Mouse (Mus musculus) retina, embryonic 14.5 days (tissue): ENCODE data around the gene Msx1.

Source experiments
- DNase-seq: peaks from one replicate; pipeline ENCODE4 v3.0.0-alpha.2; 2015; ENCODE audit warnings: low spot score

Msx1 gene

GRCm38 (mm10) chr5:37825611-37826445, 1.4 kb upstream of the Msx1 start:
- DNase-seq = peak; percentile 41

DNA sequence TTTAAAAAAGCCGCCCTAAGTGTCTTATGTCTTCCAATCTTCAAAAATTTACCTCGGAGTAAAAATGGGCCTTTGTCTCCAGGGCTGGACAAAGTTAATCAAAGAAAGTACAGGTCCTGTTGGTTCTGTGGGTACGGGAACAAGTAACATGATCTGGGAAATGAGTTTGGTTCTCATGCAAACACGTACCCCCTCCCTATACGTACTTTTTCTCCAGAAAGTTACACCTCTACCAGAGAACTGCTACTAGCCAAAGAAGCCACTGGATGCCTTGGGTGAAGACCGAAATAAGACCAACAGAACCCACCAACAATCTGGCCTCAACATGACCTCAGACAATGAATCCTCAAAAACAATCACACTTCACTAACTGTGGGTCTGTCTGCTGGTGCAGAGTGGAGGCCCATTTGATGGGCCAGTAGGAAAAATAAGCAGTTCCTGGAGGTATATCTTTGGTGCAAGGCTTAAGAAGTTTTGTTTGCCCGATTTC, 773 bp upstream of the Msx1 start:
- peak; percentile 21 for DNase-seq

DNA sequence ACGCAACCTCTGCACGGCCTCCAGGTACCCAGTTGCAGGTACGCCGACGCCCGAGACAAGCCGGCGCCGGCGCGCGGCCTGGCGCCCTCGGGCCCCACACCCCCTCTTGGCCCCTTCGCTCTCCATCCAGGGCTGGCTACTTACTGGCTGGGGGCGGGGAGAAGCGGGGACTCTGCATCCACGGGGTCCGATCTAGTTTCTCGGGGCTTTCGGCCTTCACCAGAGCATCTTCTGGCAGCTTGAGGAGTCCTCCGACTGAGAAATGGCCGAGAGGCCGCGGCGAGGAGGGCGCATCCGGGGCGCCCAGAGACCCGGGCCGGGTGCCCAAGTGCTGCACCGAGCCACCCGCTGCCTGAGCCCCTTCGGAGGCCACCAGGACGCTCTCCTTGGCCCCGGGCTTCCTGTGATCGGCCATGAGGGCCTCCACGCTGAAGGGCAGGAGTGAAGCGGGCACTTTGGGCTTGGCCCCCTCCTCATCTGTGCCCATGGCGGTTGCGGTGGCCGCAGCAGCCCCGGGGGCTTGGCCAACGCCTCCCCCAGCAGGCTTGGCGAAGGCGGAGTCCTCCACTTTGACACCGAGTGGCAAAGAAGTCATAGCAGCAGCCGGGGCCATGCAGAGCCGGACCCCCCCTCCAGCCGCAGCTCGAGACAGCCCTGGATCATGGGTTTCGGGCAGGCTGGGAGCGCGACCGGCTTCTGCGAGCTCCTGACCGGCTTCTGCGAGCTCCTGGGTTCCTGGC, 492 bp downstream of the Msx1 start:
- DNase-seq = peak; percentile 32

- peak; percentile 49 for DNase-seq
Measured at GRCm38 (mm10) chr5:37822791-37823720, 1.3 kb downstream of the Msx1 start.

DNA sequence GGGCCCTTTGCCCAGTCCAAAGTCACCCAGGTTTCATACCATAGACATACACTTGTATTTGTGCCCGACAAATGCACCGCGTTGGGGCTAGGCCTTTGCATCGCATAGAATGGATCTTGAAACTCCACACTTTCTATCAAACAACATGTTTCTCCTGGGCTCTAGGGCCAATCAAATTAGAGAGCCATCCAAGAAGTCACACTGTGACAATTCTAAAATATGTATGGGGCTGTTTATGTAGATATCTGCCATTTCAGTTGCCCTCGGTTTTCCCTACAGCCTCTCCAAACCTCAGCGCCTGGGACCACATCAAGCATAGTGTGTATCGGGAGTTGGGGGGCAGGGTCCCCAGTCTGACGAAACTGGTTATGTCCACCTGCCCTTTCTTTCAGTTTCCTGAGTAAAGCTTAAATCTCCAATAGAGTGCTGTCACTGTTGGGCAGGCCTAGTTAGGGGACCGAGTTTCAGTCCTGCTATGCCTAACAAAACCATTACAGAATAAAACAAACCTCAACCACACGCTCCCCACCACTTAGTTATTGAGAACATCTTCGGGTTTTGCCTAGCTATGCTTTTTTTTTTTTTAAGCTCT, 2.2 kb downstream of the Msx1 start:
- peak; percentile 41 for DNase-seq

- peak; percentile 46 for DNase-seq
Measured at GRCm38 (mm10) chr5:37821111-37821601, 3.2 kb downstream of the Msx1 start.

GRCm38 (mm10) chr5:37820689-37821088, 3.7 kb downstream of the Msx1 start:
- peak; percentile 20 for DNase-seq

GRCm38 (mm10) chr5:37819971-37820370, 4.4 kb downstream of the Msx1 start:
- peak; percentile 13 for DNase-seq

GRCm38 (mm10) chr5:37819541-37819940, 4.8 kb downstream of the Msx1 start:
- DNase-seq = no peak

GRCm38 (mm10) chr5:37818533-37819215, 5.7 kb downstream of the Msx1 start:
- peak; percentile 43 for DNase-seq

GRCm38 (mm10) chr5:37817658-37818532, 6.5 kb downstream of the Msx1 start:
- DNase-seq = peak; percentile 30

- DNase-seq = peak; percentile 72
Measured at GRCm38 (mm10) chr5:37816907-37817657, 7.3 kb downstream of the Msx1 start.

GRCm38 (mm10) chr5:37815909-37816308, 8.5 kb downstream of the Msx1 start:
- DNase-seq = no peak

GRCm38 (mm10) chr5:37814169-37814568, 10.2 kb downstream of the Msx1 start:
- no peak for DNase-seq

DNA sequence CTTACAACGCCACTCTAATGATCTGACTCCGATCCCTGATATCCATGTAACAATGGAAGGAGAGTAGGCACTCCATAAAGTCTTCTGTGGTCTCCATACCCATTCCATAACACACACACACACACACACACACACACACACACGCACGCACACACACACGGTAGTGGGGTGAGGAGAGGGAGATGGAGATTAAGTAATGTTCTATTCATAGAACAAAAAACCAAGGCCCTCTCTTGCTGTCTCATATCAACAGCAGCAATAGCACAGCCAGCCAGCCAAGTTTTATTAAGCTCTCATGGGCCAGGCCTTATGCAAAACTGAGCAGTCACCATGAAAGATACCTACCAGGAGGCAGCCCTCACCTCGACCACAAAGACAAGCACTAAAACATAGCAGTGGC, 19.1 kb downstream of the Msx1 start:
- no peak for DNase-seq

- DNase-seq = no peak
Measured at GRCm38 (mm10) chr5:37804512-37805118, 19.8 kb downstream of the Msx1 start.

DNA sequence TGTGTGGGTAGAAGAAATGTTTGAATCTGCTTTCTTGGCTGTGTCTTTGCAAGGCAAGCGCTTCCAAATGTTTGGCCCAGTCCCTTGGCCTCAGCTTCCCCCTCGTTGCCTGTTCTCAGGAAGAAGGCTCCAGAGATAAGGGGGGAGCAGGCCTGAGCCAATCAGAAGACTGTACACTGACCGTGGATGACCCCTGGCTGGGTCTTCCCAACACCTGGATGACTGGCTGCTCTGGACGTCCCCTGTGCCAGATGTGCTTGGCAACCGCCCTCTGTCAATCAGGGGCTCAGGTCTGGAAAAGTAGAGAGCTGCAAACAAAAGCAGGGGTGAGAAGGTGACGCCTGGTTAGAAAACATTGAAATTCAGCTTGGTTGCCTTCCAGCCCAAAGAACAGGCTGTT, 27.1 kb downstream of the Msx1 start:
- DNase-seq = no peak

DNA sequence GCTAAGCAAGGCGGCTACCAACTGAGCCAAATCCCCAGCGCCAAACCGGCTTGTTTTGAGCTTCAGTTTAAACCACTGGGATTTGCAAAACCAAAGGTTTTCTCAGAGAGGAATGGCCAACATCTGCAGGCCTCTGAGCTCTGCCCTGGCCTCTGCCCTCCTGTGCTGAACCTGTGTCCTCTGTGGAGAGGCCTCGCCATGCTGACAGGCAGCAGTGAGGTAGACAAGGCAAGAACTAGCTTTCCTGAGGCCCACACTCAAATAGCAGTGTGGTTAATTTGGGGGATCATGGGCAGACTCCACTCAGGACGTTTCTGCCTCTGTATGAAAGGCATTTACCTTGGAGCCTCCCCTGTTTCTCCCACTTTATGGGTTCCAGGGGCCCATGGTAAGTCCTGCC, 27.6 kb downstream of the Msx1 start:
- DNase-seq = no peak

GRCm38 (mm10) chr5:37795691-37796090, 28.7 kb downstream of the Msx1 start:
- no peak for DNase-seq
